Mouse (Mus musculus) spleen, postnatal 14 days (tissue): Measurements from ENCODE around the gene Sec23ip.

Experiments
- DNase-seq, 2 experiments: peaks; one replicate each; pipeline ENCODE4 v3.0.0; 2021 to 2022; ENCODE audit warnings: low spot score in 2 of 2

Sec23ip gene

DNA sequence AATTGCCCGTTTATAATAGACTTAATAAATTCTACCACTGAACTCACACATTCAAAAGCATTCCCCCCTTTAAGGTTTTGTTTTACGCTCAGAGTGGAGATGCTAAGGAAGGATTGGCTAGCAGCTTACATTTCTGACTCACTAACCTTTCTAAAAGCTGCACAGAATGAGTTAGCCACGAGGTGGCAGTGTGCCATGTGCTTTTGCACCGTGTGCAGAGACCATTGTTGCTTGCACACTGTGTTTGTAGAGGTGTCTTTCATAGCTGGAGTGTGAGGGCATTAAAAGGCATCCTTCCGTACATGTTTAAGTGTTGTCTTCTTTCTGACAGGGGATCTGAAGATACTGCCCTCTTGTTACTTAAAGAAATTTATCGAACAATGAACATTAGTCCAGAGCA is 34.6 kb downstream of the Sec23ip start:
- peak in 1 of 2 experiments; percentile 7 for DNase-seq

DNA sequence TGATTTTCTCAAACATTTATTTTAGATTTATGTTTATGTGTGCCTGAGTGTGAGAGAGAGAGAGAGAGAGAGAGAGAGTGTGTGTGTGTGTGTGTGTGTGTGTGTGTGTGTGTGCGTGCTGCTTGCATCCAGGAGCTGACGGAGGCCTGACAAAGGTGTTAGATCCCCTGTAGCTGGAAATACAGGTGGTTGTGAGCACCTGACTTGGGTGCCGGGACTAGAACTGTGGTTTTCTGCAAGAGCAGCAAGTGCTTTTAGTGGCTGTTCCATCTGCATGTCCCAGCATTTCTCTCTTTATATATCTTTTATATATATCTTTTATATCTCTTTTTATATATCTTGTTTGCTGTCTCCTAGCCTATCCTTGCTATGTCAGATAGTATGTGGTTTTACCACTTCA is 37.1 kb downstream of the Sec23ip start:
- DNase-seq: no peak

DNA sequence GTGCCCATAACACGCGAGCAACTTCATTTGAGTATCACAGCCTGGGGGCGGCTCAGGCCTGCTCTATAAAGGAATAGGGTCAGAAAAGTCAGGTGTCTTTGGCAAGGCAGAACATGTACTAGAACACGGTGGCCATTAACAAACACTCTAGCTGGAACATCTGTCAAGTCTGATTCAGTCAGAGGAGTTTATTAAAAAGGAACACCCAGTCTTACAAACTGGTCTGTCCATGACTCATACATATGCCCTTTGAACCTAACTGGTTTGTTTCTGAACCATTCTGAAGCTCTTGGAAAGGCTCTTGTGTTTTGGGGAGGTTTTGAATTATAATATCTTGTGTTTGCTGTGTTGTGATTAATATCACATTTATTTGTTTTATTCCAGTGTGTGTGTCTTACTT is 45.3 kb downstream of the Sec23ip start:
- no peak for DNase-seq

DNA sequence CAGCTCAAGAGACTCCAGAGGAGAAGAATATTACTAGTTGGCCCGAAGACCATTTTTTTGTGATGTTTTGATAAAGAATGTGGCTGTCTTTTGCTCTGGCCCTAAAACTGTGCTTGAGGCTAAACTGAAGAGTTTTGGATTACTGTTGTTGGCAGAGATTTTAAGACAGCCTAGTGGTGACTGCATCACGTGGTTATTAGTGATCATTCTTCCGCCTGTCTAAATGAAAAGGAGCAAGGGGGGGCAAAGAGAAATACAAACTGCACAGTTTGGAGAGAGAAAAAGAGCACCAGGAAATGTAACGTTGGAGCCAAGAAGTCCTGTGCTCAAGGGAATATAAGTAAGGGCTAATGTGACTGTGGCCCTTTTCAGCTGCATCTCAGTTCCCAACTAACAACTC is 48.7 kb downstream of the Sec23ip start:
- DNase-seq: no peak

DNA sequence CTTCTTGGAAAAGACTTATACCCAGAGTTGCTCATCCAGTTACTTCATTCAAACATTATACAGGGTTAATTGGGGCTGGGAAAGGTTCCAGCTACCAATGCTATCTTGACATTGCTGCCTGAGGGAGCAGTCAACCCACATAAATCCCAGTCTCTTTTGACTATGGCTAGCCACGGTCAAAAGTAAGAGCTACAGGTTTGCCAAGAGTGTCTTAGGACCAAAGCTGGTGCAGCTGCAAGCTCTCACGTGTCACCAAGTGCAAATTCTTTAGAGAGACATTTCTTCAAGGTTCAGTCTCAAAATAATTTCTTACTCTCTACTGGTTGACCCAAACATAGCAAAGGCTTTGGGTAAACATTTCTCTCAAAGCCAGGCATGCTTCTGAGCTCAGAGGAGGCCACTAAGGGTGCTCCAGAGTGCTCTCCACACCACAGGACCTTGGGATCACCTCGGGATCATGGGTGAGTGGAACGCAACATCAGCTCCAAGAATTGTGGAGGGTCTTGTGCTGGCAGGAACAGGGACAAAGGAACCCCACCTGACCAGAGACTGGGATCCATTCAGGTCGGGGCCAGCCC is 80.3 kb downstream of the Sec23ip start:
- no peak for DNase-seq

DNA sequence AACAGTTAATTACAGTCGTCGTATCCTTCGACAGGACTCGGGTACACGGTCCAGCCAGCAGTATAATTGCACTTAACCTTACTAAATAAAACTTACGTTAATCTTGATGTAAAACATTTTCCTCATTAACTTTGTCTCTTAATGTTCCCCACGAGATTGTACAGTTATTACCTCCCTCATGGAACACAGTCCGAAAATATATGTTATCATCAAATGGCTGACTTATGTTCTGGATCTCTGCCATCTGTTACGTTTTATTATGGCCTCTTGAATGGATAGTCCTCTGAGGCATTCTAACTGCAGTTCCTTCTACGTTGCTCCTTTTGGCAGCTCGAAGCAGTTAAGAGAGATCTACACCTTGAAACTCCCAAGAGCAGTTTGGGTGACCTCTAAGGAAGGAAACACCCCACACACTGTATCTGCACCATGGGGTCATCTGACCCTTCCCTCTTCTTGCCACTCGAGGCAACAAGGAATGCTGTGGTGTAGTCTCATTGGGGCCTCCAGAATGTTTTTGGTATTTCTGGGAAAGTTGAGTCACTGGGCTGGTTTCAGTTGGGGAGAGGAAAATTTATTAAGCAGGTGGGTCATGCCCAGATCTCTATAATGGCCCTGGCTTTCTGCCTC is 87.8 kb downstream of the Sec23ip start:
- no peak for DNase-seq

DNA sequence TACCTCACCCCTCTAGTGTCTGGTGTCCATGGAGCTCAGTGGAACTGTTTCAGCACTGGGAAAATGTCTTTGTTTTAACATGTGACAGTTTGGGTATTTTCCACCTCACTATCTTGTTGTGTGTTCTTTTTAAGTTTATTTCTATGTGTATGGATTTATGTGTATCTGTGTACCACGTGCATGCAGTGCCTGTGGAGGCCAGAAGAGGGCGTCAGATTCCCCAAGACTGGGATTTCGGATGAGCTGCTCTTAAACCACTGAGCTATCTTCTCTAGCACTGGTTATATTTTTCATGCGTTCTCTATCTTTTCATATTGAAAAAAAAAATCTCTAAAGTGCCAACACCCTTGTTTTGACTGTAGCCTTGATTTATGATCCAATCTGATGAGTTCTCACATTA is 88.5 kb downstream of the Sec23ip start:
- DNase-seq: no peak
